Mouse (Mus musculus): ENCODE results near the gene Ptcd1. TPM values are rescaled to one million over a fixed set of nuclear protein-coding genes. Genes with fewer than 3 reads are reported as not detected.
"Not testable (repeated sequence)": the region's sequence is repeated elsewhere in the genome, so short reads cannot be mapped to it uniquely, and the experiment has no call there.

The Ptcd1 gene
- polyA plus RNA-seq, 1 experiment from 2014 or later, result 14.1 TPM

DNA sequence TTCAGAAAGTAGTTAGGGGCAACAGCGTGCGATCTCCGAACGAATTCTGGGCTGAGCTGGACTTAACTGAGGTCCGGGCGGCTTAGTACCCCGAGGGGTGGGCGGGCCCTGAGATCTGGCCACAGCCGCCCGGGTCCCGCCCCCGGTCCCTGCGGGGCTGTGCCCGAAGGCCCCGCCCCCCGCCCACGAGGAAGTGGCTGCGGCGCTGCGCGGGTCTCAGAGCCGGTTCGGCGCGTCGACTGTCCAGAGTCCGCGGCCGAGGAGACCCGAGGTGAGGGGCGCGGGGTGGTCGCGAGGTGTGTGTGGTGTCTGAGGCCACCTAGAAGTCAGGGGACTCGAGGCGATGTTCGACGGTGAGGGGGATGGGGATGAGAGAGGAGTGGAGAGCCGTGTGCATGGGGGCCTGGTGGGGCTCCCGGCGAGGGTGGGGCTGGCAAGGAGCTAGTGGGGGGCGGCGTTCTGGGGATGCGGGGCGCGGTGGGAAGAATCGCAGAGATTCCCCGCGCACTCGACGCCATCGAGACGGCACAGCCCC, 52.8 kb downstream of the Ptcd1 start, which contains the start of gene Arpc1b:
Arpc1b (plus strand) TSS at position 145 of the 535 bp plus-strand sequence.
- Histone ChIP-seq H3K4me2 (peak within 1 kb of the TSS; percentile 85), H3K27me3 (replicated peaks) (no peaks in the 10 kb centered on the region), H3K27ac (ENCODE audit: poor library complexity, severe bottlenecking) (peak within 1 kb of the TSS; percentile 24; the same call in 1 of the 2 replicates), H3K4me3 (peak within 1 kb of the TSS; percentile 86), H3K4me1 (replicated peaks) (peaks cover 15% of the 10 kb centered on the region), H3K36me3 (peaks cover 30% of the 10 kb centered on the region), H3K9ac (peak within 1 kb of the TSS; percentile 87), H3K9me3 (replicated peaks) (no peaks in the 10 kb centered on the region)
- peak; percentile 82 for ATAC-seq (ENCODE audit: insufficient number of reproducible peaks, low FRiP score)
- 1% methylated on average over 46 of the region's 53 CpGs for WGBS

DNA sequence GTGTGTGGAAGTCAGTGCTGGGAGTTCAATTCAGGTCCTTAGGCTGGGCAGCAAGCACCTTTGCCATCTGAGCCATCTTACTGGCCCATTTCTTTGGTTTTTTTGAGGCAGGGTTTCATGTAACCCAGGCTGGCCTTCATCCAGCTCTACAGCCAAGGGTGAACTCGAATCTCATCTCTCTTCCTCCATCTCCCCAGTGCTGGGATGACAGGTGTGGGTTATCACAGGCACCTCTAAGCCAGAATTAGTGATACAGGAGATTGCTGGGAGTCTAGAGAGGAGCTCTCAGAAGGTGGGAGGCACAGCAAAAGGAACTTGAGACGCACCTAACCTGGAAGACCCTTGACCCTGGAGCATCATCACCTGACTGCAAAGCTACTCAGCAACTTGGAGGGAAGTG, 53.5 kb downstream of the Ptcd1 start:
- peak overlapping the region; percentile 87; the same call in 1 of the 2 replicates for H3K9ac ChIP-seq
- H3K4me2 ChIP-seq, result peak overlapping the region; percentile 85
- 37% methylated on average over 2 of the region's 2 CpGs for WGBS
- no peak for ATAC-seq (ENCODE audit: insufficient number of reproducible peaks, low FRiP score)
- no peaks in the 10 kb centered on the region for H3K27me3 ChIP-seq (replicated peaks)
- peaks cover 15% of the 10 kb centered on the region for H3K4me1 ChIP-seq (replicated peaks)
- no peaks in the 10 kb centered on the region for H3K9me3 ChIP-seq (replicated peaks)
- H3K27ac ChIP-seq (ENCODE audit: poor library complexity, severe bottlenecking), result no peak overlapping the region
- H3K4me3 ChIP-seq, result peak overlapping the region; percentile 86
- peaks cover 29% of the 10 kb centered on the region for H3K36me3 ChIP-seq

GRCm38 (mm10) chr5:145112566-145112965, 54.3 kb downstream of the Ptcd1 start:
- Histone ChIP-seq H3K36me3 (peaks cover 34% of the 10 kb centered on the region), H3K27ac (ENCODE audit: poor library complexity, severe bottlenecking) (no peak overlapping the region), H3K27me3 (replicated peaks) (no peaks in the 10 kb centered on the region), H3K4me3 (no peak overlapping the region), H3K4me1 (replicated peaks) (peaks cover 15% of the 10 kb centered on the region), H3K4me2 (no peak overlapping the region), H3K9me3 (replicated peaks) (no peaks in the 10 kb centered on the region), H3K9ac (no peak overlapping the region)
- 79% methylated on average over 8 of the region's 8 CpGs for WGBS
- no peak for ATAC-seq (ENCODE audit: insufficient number of reproducible peaks, low FRiP score)

DNA sequence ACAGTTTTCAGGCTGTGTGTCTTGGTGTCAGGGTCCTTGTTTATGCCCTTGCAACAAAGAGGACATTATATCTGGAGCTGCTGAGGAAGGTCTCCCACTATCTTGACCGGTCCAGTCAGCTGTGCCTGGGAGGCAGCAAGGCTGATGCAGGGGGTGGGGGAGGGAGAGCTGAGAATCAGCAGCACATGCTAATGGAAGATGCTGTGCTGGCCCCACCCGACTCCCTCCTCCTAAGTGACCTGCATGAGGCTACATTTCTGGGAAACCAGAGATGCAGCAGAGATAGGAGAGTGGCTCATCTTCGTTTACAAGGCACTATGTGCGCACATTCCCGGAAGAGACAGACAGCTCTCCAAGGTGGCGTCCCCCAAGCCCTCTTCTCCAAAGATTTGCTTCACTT, 56.5 kb downstream of the Ptcd1 start:
- H3K4me3 ChIP-seq, result no peak overlapping the region
- H3K9ac ChIP-seq, result no peak overlapping the region
- H3K36me3 ChIP-seq, result peaks cover 53% of the 10 kb centered on the region
- WGBS, result 82% methylated on average over 6 of the region's 6 CpGs
- no peak overlapping the region for H3K4me2 ChIP-seq
- H3K9me3 ChIP-seq (replicated peaks), result no peaks in the 10 kb centered on the region
- H3K4me1 ChIP-seq (replicated peaks), result peaks cover 6% of the 10 kb centered on the region
- no peak overlapping the region for H3K27ac ChIP-seq (ENCODE audit: poor library complexity, severe bottlenecking)
- no peak for ATAC-seq (ENCODE audit: insufficient number of reproducible peaks, low FRiP score)
- no peaks in the 10 kb centered on the region for H3K27me3 ChIP-seq (replicated peaks)

DNA sequence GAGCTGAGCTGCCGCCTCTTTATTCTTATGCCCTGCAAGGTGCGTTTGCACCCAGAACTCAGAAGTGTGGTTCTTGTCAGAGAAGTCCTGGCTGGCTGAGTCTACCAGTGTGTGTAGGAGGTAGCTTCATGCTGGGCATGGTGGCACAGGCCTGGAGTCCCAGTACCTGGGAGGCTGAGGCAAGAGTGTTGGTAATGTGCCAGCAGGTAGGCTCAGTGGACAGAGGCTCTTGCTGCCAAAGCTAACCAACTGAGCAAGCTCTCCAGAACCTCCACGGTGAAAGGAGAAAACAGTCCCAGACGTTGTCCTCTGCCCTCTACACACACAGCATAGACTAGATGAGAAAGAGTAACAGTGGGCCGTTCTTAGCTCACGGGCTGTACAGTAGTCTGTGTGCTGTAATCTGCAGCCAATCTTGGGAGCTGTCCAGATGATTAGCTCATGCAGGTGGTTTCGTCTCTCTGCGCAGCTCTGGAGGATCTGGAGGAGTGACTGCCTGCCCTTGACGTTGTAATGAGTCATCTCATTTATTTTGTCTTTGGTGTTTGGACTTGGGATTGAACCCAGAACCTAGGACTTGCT, 61.1 kb downstream of the Ptcd1 start:
- Histone ChIP-seq H3K4me3 (no peak overlapping the region), H3K9ac (no peak overlapping the region), H3K4me2 (no peak overlapping the region), H3K9me3 (replicated peaks) (no peaks in the 10 kb centered on the region; the same call in 1 of the 2 replicates), H3K36me3 (peaks cover 97% of the 10 kb centered on the region), H3K27ac (ENCODE audit: poor library complexity, severe bottlenecking) (no peak overlapping the region), H3K27me3 (replicated peaks) (no peaks in the 10 kb centered on the region), H3K4me1 (replicated peaks) (no peaks in the 10 kb centered on the region)
- no peak for ATAC-seq (ENCODE audit: insufficient number of reproducible peaks, low FRiP score)
- WGBS, result 88% methylated on average over 9 of the region's 9 CpGs

DNA sequence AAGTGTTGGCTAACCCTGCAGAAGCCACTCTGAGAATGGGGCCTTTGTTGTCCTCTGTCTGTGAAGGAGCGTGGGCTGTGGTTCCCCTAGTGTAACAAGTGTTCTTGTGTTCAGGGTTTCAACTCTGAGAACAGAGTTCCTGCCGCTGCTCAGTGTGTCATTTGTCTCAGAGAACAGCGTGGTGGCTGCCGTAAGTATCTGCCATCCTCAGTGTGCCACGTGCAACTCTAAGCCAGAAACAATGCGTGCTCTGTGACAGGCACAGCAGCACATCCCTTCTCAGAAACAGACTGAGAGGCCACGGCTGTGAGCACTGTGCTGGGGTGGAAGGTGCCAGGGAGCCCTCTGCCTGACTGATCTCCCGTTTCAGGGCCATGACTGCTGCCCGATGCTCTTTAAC, 62.6 kb downstream of the Ptcd1 start:
- Histone ChIP-seq H3K27me3 (replicated peaks) (no peaks in the 10 kb centered on the region), H3K4me2 (no peak overlapping the region), H3K9ac (no peak overlapping the region), H3K36me3 (peaks cover 97% of the 10 kb centered on the region), H3K4me1 (replicated peaks) (no peaks in the 10 kb centered on the region), H3K27ac (ENCODE audit: poor library complexity, severe bottlenecking) (no peak overlapping the region), H3K4me3 (no peak overlapping the region), H3K9me3 (replicated peaks) (no peaks in the 10 kb centered on the region; the same call in 1 of the 2 replicates)
- no peak for ATAC-seq (ENCODE audit: insufficient number of reproducible peaks, low FRiP score)
- 83% methylated on average over 9 of the region's 9 CpGs for WGBS

DNA sequence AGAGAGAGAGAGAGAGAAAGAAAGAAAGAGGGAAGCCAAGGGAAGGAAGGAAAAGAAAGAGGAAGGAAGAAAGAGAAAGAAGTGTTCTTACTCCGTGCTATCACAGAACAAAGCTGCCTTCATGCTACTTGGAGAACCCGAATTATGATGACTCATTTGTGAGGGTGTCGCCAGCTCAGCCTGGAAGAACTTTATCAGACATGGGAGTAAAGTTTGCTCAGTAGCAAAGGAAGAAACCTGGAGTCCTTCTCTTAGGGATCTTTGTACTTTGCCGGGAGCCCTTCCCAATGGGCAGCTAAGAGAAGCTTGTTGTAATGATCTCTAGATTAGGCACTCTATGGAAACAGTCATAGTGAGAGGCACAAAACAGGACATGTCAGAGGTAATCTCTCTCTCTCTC, 64.2 kb downstream of the Ptcd1 start:
- H3K4me3 ChIP-seq, result no peak overlapping the region
- H3K4me1 ChIP-seq (replicated peaks), result no peaks in the 10 kb centered on the region
- H3K4me2 ChIP-seq, result no peak overlapping the region
- H3K36me3 ChIP-seq, result peaks cover 95% of the 10 kb centered on the region
- H3K9ac ChIP-seq, result no peak overlapping the region
- WGBS, result 69% methylated on average over 4 of the region's 4 CpGs
- no peak for ATAC-seq (ENCODE audit: insufficient number of reproducible peaks, low FRiP score)
- H3K27me3 ChIP-seq (replicated peaks), result no peaks in the 10 kb centered on the region
- H3K27ac ChIP-seq (ENCODE audit: poor library complexity, severe bottlenecking), result no peak overlapping the region
- H3K9me3 ChIP-seq (replicated peaks), result no peaks in the 10 kb centered on the region; the same call in 1 of the 2 replicates

- peaks cover 94% of the 10 kb centered on the region for H3K36me3 ChIP-seq
- WGBS, result 96% methylated on average over 11 of the region's 11 CpGs
- H3K4me3 ChIP-seq; ATAC-seq (ENCODE audit: insufficient number of reproducible peaks, low FRiP score); H3K9ac ChIP-seq; H3K4me2 ChIP-seq; H3K27me3 ChIP-seq (replicated peaks); H3K27ac ChIP-seq (ENCODE audit: poor library complexity, severe bottlenecking); H3K4me1 ChIP-seq (replicated peaks); H3K9me3 ChIP-seq (replicated peaks): not testable (repeated sequence)
These were observed 65.5 kb downstream of the Ptcd1 start for GRCm38 (mm10) chr5:145101451-145101850.

- no peaks in the 10 kb centered on the region; the same call in 1 of the 2 replicates for H3K9me3 ChIP-seq (replicated peaks)
- WGBS, result 96% methylated on average over 9 of the region's 9 CpGs
- peaks cover 94% of the 10 kb centered on the region for H3K36me3 ChIP-seq
- H3K27me3 ChIP-seq (replicated peaks), result no peaks in the 10 kb centered on the region
- H3K4me1 ChIP-seq (replicated peaks), result no peaks in the 10 kb centered on the region
- no peak for ATAC-seq (ENCODE audit: insufficient number of reproducible peaks, low FRiP score)
- H3K4me3 ChIP-seq, result no peak overlapping the region
- no peak overlapping the region for H3K27ac ChIP-seq (ENCODE audit: poor library complexity, severe bottlenecking)
- no peak overlapping the region for H3K4me2 ChIP-seq
- no peak overlapping the region for H3K9ac ChIP-seq
These were observed 65.9 kb downstream of the Ptcd1 start for GRCm38 (mm10) chr5:145100960-145101359.

- Histone ChIP-seq H3K9ac (no peak overlapping the region), H3K4me1 (replicated peaks) (no peaks in the 10 kb centered on the region), H3K9me3 (replicated peaks) (no peaks in the 10 kb centered on the region; the same call in 1 of the 2 replicates), H3K36me3 (peaks cover 91% of the 10 kb centered on the region), H3K27ac (ENCODE audit: poor library complexity, severe bottlenecking) (no peak overlapping the region), H3K4me2 (no peak overlapping the region), H3K4me3 (no peak overlapping the region), H3K27me3 (replicated peaks) (no peaks in the 10 kb centered on the region)
- 89% methylated on average over 10 of the region's 10 CpGs for WGBS
- no peak for ATAC-seq (ENCODE audit: insufficient number of reproducible peaks, low FRiP score)
These were observed 68.5 kb downstream of the Ptcd1 start for GRCm38 (mm10) chr5:145098340-145098821.

Measured in heart, embryonic 12.5 days (tissue).